Mouse (Mus musculus) brain, embryonic 14.5 days (tissue): ENCODE data around the gene Nadsyn1.

Experiments
- CTCF ChIP-seq: fragments of 200-500 bp; IDR thresholded peaks from 2 replicates; pipeline ENCODE4 v1.5.1; 2012; ENCODE audit warnings: inconsistent platforms, mild to moderate bottlenecking, moderate library complexity, borderline replicate concordance; ENCODE audit not compliant: insufficient read depth, insufficient read length; ENCODE audit errors: extremely low read depth
- POLR2A ChIP-seq: fragments of 200-500 bp; IDR thresholded peaks from 2 replicates; pipeline ENCODE4 v1.6.1; 2012; ENCODE audit warnings: mild to moderate bottlenecking, inconsistent platforms, borderline replicate concordance; ENCODE audit not compliant: poor library complexity, insufficient read depth, insufficient read length, severe bottlenecking; ENCODE audit errors: extremely low read depth

DNA sequence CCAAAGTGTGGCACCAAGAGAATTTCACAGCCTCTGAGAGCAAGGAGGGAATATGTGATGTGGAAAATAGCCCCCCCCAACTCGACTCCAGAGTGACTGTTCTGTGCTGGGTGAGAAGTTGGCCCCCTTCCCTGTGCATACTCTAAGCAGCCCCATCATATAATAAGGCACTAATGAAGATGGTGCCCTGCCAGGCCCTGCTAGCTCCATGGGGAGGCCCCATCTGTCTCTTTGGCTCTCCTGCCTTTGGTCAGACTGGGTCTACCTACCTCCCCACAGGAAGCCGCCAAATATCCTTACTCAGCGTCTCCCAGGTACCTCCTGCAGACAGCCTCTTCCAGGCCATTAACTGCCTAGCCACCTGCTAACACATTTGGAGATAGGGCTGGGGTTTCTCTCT lies 63.7 kb downstream of the Nadsyn1 start:
- TF ChIP-seq CTCF = no peak
- TF ChIP-seq POLR2A = no peak
